Mouse (Mus musculus): Measurements from ENCODE around the gene H2afx. TPM values are rescaled to one million over a fixed set of nuclear protein-coding genes. Genes with fewer than 3 reads are reported as not detected.
"Not testable (repeated sequence)": the region's sequence is repeated elsewhere in the genome, so short reads cannot be mapped to it uniquely, and the experiment has no call there.

Gene H2afx
- total RNA-seq (2021), result 100 to 1,000 TPM; 146 to 165 TPM
- long read RNA-seq, experiment 1, transcript H2afx-201 (1 exons, 1,384 nt), result major isoform, 128 of 128 reads
- long read RNA-seq, experiment 1, partial matches to known transcripts, result 0 of 128 reads
- long read RNA-seq, experiment 1, other reads (novel, unspliced or antisense), result 0 of 128 reads
- long read RNA-seq, experiment 2, transcript H2afx-201 (1 exons, 1,384 nt), result major isoform, 164 of 164 reads
- long read RNA-seq, experiment 2, partial matches to known transcripts, result 0 of 164 reads
- long read RNA-seq, experiment 2, other reads (novel, unspliced or antisense), result 0 of 164 reads

DNA sequence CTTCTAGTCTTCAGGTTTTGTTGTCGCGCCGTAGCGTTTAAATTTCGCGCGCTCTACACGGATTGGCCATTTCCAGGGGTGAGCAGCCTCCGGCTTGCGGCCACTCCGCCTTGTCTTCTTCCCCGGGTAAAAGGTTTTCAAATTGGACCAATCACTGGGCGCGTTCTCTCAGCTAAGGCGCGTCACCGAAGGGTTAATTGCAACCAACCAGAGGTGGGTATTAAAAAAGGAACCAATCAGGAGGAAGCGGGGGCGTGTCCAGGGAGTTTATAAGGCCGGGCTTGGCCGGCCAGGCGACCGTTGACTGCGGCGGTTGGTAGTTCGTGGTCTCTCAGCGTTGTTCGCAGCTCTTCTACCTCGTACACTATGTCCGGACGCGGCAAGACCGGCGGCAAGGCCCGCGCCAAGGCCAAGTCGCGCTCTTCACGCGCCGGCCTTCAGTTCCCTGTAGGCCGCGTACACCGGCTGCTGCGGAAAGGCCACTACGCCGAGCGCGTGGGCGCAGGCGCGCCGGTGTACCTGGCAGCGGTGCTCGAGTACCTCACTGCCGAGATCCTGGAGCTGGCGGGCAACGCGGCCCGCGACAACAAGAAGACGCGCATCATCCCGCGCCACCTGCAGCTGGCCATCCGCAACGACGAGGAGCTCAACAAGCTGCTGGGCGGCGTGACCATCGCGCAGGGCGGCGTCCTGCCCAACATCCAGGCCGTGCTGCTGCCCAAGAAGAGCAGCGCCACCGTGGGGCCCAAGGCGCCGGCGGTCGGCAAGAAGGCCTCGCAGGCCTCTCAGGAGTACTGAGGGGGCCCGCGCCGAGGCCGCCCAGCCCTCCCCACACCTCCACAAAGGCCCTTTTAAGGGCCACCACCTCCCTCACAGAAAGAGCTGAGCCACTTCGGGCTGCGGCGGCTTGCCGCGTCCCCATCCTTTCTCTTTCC is at the start of gene H2afx:
H2afx (plus strand) TSS at position 299 of the 935 bp plus-strand sequence.
- peak; percentile 92 to 96 for DNase-seq (ENCODE audit: low spot score in 2 of 2)

DNA sequence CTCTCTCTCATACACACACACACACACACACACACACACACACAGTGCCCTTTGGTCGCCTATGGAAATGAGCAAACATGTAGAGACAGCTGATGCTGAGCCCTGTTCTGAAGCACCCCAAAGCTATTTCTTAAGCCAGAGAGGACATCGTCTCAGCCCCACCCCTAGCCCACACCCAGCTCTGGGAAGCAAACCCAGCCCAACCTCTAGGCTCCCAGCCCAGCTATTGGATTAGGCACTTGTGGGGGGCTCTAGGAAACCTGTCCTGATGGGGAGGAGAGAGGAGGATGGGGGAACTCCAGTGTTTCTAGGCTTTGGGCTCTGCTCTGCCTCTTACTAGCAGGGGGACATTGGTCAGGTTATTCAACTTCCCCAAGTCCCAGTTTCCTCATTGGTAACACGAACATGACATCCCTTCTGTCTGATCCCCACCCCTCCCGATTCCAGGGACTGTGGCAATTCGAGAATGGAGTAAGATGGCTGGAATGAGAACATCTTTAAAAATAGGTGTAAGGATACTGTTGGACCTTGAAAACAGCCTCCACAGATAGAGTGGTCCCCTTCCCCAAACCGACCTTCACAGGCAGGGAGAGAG is 48.1 kb upstream of the H2afx start:
- no peak for DNase-seq (ENCODE audit: low spot score in 2 of 2)

GRCm38 (mm10) chr9:44287003-44287400 is 47.5 kb upstream of the H2afx start:
- no peak for DNase-seq (ENCODE audit: low spot score in 2 of 2)

GRCm38 (mm10) chr9:44287401-44288075 is 47.0 kb upstream of the H2afx start:
- no peak for DNase-seq (ENCODE audit: low spot score in 2 of 2)

DNA sequence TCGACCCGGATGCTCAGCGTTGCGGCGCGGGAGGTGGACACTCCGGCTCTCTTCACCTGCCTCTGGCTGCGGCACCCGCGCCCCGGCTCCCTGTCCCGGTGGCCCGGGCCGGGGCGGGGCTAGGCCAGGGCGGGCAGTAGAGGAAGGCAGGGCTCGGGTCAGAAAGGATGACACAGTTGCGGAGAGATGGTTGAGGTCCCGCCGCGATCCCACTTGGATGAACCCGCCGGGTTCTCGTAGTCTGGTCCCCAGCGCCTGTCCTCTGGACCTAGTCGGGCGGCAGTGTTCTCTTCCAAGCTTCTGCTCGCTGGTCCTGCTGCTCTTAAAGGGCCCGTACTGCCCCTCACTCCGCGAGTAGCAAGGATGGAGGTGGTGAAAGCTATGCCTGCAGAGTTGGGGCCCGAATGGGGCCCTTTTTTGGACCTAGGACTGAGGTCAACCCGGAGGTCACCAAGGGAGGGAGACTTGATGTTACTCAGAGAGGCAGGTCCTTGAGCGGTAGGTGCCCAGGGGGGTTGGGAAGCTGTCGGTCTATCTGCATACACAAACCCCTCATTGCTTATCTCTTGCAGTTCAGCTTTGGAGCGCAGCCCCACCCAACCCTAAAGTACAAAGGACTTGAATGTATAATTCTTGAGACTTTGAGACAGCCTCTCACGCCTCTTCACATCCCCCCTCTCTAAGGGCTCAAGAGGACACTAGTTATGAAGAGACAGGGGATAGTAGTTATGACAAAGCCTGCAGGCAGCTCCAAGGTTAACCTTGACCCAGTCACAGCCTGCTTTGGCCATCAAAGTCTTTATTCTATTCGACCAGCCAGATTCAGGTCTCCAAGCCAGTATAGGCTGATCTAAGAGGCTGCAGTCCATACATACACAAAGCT is 46.2 kb upstream of the H2afx start, which contains the start of gene Abcg4:
Abcg4 (minus strand) TSS at position 540 of the 883 bp plus-strand sequence.
- DNase-seq (ENCODE audit: low spot score in 2 of 2), result no peak

GRCm38 (mm10) chr9:44288959-44289291 is 45.6 kb upstream of the H2afx start:
- DNase-seq (ENCODE audit: low spot score in 2 of 2), result no peak

GRCm38 (mm10) chr9:44292490-44292889 is 42.0 kb upstream of the H2afx start:
- DNase-seq (ENCODE audit: low spot score in 2 of 2), result no peak

DNA sequence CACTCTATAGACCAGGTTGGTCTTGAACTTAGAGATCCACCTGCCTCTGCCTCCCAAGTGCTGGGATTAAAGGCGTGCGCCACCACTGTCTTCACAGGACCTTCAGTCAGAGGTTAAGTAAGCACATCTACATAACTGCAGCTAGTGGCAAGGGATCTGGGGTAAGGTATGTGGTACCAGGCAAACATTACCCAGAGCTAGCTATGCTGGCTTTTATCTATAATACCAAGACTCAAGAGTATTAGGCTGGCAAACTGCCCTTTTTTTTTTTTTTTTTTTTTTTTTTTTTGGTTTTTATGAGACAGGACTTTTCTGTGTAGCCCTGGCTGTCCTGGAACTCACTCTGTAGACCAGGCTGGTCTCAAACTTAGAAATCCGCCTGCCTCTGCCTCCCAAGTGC is 34.5 kb upstream of the H2afx start:
- not testable (repeated sequence) for DNase-seq (ENCODE audit: low spot score in 2 of 2)

DNA sequence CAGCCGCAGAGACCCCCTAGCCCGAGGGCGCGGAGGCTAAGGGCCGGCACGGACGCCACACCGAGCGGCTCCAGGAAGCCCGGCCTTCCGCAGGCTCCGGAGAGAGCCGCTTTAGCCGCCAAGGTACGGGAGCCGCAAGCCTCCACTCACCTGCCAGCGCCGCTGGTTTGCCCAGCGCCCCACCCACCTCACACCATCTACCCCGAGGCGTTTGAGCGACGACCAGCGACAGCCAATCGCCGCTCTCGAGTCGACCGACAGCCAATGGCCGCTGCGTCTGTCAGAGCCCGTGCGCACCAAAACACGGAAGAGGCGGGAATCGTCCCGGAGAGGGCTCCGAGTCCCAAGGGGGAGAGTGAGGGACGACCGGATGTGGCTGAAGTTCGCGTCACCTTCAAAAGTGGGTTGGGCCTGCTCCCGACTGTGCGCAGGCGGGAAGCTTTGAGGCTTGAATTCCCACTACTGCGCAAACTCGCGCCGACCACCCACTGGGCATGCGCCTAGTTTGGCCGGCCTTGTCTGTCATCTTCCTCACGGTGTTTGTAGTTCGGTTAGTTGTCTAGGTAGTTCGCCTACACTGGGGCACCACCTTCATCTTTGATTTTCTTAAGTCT is 28.9 kb upstream of the H2afx start, which contains the start of gene Hinfp:
Hinfp (minus strand) TSS at position 206 of the 614 bp plus-strand sequence.
- peak; percentile 90 to 97 for DNase-seq (ENCODE audit: low spot score in 2 of 2)

- DNase-seq (ENCODE audit: low spot score in 2 of 2), result no peak
Measured at GRCm38 (mm10) chr9:44306532-44306931, 28.0 kb upstream of the H2afx start.

DNA sequence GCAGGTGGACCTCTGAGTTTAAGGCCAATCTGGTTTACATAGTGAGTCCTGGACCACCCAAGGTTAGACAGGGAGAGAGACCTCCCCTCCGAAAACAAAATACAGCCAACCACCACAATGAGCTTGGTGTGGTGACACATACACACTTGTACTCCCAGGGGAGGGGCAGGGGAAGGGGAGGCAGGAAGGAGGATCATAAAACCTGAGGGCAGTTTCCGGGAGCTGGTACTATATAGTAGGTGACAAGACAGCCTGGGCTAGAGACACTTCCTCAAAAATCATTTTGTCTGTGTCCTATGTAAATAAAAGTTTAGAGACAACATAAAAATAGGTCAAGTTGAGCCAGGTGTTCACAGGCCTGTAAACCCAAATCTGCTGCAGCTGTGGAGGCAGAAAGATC is 27.2 kb upstream of the H2afx start:
- no peak for DNase-seq (ENCODE audit: low spot score in 2 of 2)

GRCm38 (mm10) chr9:44309756-44310155 is 24.7 kb upstream of the H2afx start:
- DNase-seq (ENCODE audit: low spot score in 2 of 2), result no peak

DNA sequence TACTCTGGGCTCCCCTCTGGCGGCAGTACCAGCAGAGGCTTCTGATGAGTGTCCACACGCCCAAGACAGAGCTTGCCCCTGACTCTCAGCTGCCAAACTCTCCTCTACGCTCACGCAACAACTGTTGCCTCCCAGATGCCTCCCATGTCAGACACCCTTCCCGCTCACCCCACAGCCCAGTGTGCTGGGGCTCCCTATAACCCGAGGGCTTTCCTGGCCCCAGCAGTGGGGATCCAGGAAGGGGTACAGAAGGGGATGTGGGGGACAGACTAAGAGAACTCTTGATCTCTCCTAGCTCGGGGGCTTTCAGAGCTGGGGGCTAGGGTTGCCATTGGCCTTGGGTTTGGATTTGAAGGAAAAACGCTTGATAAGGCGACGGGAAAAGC is 23.8 kb upstream of the H2afx start:
- DNase-seq (ENCODE audit: low spot score in 2 of 2), result no peak

DNA sequence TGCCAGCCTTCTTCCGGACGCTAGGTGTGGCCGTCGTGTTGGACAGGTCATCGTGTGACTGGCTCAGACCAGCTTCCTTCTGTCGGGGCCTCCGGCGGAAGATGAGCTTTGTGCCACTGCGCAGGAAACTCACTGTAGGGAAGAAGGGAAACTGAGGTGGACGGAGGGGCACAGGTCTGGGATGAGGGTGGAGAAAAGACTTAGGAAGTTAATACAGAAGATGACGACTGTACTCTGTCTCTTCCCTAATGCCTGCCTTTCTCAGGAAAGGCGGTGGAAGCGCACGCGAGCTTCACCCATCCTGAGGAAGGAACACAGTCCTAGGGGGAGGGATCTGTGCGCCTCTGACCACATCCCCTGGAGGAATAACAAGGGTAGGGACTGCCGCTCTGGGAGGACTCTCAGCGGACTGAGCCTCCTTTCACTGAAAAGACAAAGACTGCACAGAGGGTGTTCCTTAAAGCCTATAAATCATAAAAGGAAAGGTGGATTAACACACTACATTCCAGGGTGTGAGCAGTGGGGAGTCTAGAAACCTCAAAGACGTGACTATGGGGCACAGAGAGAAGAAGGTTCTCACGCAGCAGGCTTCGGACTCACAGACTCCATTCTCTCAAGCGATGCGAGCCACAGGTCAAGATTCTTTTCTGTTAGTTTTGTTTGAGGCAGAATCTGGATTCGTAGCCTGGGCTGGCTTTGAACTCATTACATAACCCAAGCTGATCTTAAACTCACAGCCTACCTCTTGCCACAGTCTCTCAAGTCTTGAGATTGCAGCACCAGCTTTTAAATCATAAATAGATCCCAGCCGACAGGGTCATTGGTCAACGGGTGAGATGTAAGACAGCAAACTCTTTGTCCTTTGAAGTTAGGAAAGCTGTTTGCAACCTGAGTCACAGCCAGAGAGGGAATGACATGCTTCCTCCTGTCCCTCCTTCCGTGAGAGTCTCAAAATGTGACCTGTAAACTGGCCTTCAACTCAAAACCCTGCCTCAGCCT is 23.1 kb upstream of the H2afx start:
- no peak for DNase-seq (ENCODE audit: low spot score in 2 of 2)

- no peak for DNase-seq (ENCODE audit: low spot score in 2 of 2)
Measured at GRCm38 (mm10) chr9:44313476-44314256, 20.8 kb upstream of the H2afx start.

- DNase-seq (ENCODE audit: low spot score in 2 of 2), result no peak
Measured at GRCm38 (mm10) chr9:44314257-44314547, 20.3 kb upstream of the H2afx start.

- no peak for DNase-seq (ENCODE audit: low spot score in 2 of 2)
Measured at GRCm38 (mm10) chr9:44314910-44315309, 19.6 kb upstream of the H2afx start.

GRCm38 (mm10) chr9:44317452-44317851 is 17.0 kb upstream of the H2afx start:
- no peak for DNase-seq (ENCODE audit: low spot score in 2 of 2)
